Mouse (Mus musculus): Measurements from ENCODE around the gene Arhgap10. TPM values are rescaled to one million over a fixed set of nuclear protein-coding genes. Genes with fewer than 3 reads are reported as not detected.
A peak's percentile ranks its signal among the peaks of the same experiment; 100 is the strongest.

Arhgap10 gene
- polyA plus RNA-seq, 1 experiment = 17.6 TPM

GRCm38 (mm10) chr8:77437807-77438493 lies 79.8 kb downstream of the Arhgap10 start:
- Histone ChIP-seq H3ac (ENCODE audit: control insufficient read depth, insufficient read length, low read depth) (no peak overlapping the region), H3K4me3 (ENCODE audit: insufficient read depth, poor library complexity, severe bottlenecking) (no peak overlapping the region), H3K79me2 (ENCODE audit: control insufficient read depth, insufficient read depth) (peaks cover 89% of the 10 kb centered on the region), H3K79me3 (ENCODE audit: low read depth) (peaks cover 62% of the 10 kb centered on the region), H3K36me3 (ENCODE audit: control insufficient read depth, insufficient read depth) (peaks cover 10% of the 10 kb centered on the region), H3K27me3 (ENCODE audit: control insufficient read depth, insufficient read depth, insufficient read length) (no peaks in the 10 kb centered on the region)
- TF ChIP-seq CTCF (IDR thresholded peaks at IDR 0.05; ENCODE audit: control insufficient read depth, insufficient read depth, insufficient read length) (no peak), USF1 (IDR thresholded peaks at IDR 0.05; ENCODE audit: low read depth) (no peak), CEBPB (IDR thresholded peaks at IDR 0.05; ENCODE audit: low read depth) (no peak), MAX (IDR thresholded peaks at IDR 0.05) (no peak), MYOG (IDR thresholded peaks at IDR 0.05; ENCODE audit: control insufficient read depth, extremely low read depth, insufficient read length) (no peak), FOSL1 (IDR thresholded peaks at IDR 0.05; ENCODE audit: insufficient read depth, low read length, poor library complexity, severe bottlenecking) (no peak), MYOD1 (IDR thresholded peaks at IDR 0.05; ENCODE audit: control insufficient read depth, insufficient read length, low read depth) (no peak)

GRCm38 (mm10) chr8:77436013-77436990 lies 81.5 kb downstream of the Arhgap10 start:
- Histone ChIP-seq H3K27me3 (ENCODE audit: control insufficient read depth, insufficient read depth, insufficient read length) (no peaks in the 10 kb centered on the region), H3K4me3 (ENCODE audit: insufficient read depth, poor library complexity, severe bottlenecking) (no peak overlapping the region), H3K36me3 (ENCODE audit: control insufficient read depth, insufficient read depth) (peaks cover 8% of the 10 kb centered on the region), H3ac (ENCODE audit: control insufficient read depth, insufficient read length, low read depth) (no peak overlapping the region), H3K79me2 (ENCODE audit: control insufficient read depth, insufficient read depth) (peaks cover 92% of the 10 kb centered on the region), H3K79me3 (ENCODE audit: low read depth) (peaks cover 56% of the 10 kb centered on the region)
- TF ChIP-seq MAX (IDR thresholded peaks at IDR 0.05) (no peak), MYOG (IDR thresholded peaks at IDR 0.05; ENCODE audit: control insufficient read depth, extremely low read depth, insufficient read length) (no peak), FOSL1 (IDR thresholded peaks at IDR 0.05; ENCODE audit: insufficient read depth, low read length, poor library complexity, severe bottlenecking) (no peak), CTCF (IDR thresholded peaks at IDR 0.05; ENCODE audit: control insufficient read depth, insufficient read depth, insufficient read length) (no peak)

- Histone ChIP-seq H3K79me2 (ENCODE audit: control insufficient read depth, insufficient read depth) (peaks cover 85% of the 10 kb centered on the region), H3K79me3 (ENCODE audit: low read depth) (peaks cover 45% of the 10 kb centered on the region), H3K27me3 (ENCODE audit: control insufficient read depth, insufficient read depth, insufficient read length) (no peaks in the 10 kb centered on the region), H3K4me3 (ENCODE audit: insufficient read depth, poor library complexity, severe bottlenecking) (no peak overlapping the region), H3ac (ENCODE audit: control insufficient read depth, insufficient read length, low read depth) (no peak overlapping the region), H3K36me3 (ENCODE audit: control insufficient read depth, insufficient read depth) (peaks cover 28% of the 10 kb centered on the region)
- no peak for TF ChIP-seq USF1 (IDR thresholded peaks at IDR 0.05; ENCODE audit: low read depth)
- peak; percentile 32 for TF ChIP-seq MYOD1 (IDR thresholded peaks at IDR 0.05; ENCODE audit: control insufficient read depth, insufficient read length, low read depth)
- TF ChIP-seq CEBPB (IDR thresholded peaks at IDR 0.05; ENCODE audit: low read depth) = no peak
- TF ChIP-seq FOSL1 (IDR thresholded peaks at IDR 0.05; ENCODE audit: insufficient read depth, low read length, poor library complexity, severe bottlenecking) = peak; percentile 37
- TF ChIP-seq MAX (IDR thresholded peaks at IDR 0.05) = peak; percentile 40
- TF ChIP-seq MYOG (IDR thresholded peaks at IDR 0.05; ENCODE audit: control insufficient read depth, extremely low read depth, insufficient read length) = no peak
- TF ChIP-seq CTCF (IDR thresholded peaks at IDR 0.05; ENCODE audit: control insufficient read depth, insufficient read depth, insufficient read length) = no peak
Observed at GRCm38 (mm10) chr8:77433221-77433620, 84.5 kb downstream of the Arhgap10 start.

- TF ChIP-seq USF1 (IDR thresholded peaks at IDR 0.05; ENCODE audit: low read depth) (no peak), MYOD1 (IDR thresholded peaks at IDR 0.05; ENCODE audit: control insufficient read depth, insufficient read length, low read depth) (no peak), MAX (IDR thresholded peaks at IDR 0.05) (no peak), CTCF (IDR thresholded peaks at IDR 0.05; ENCODE audit: control insufficient read depth, insufficient read depth, insufficient read length) (no peak), CEBPB (IDR thresholded peaks at IDR 0.05; ENCODE audit: low read depth) (no peak), FOSL1 (IDR thresholded peaks at IDR 0.05; ENCODE audit: insufficient read depth, low read length, poor library complexity, severe bottlenecking) (no peak), MYOG (IDR thresholded peaks at IDR 0.05; ENCODE audit: control insufficient read depth, extremely low read depth, insufficient read length) (no peak)
- Histone ChIP-seq H3K79me3 (ENCODE audit: low read depth) (peaks cover 43% of the 10 kb centered on the region), H3K36me3 (ENCODE audit: control insufficient read depth, insufficient read depth) (peaks cover 29% of the 10 kb centered on the region), H3K27me3 (ENCODE audit: control insufficient read depth, insufficient read depth, insufficient read length) (no peaks in the 10 kb centered on the region), H3ac (ENCODE audit: control insufficient read depth, insufficient read length, low read depth) (no peak overlapping the region), H3K4me3 (ENCODE audit: insufficient read depth, poor library complexity, severe bottlenecking) (no peak overlapping the region), H3K79me2 (ENCODE audit: control insufficient read depth, insufficient read depth) (peaks cover 83% of the 10 kb centered on the region)
Observed at GRCm38 (mm10) chr8:77432726-77433125, 85.0 kb downstream of the Arhgap10 start.

- Histone ChIP-seq H3K36me3 (ENCODE audit: control insufficient read depth, insufficient read depth) (peaks cover 55% of the 10 kb centered on the region), H3K4me3 (ENCODE audit: insufficient read depth, poor library complexity, severe bottlenecking) (no peak overlapping the region), H3K79me2 (ENCODE audit: control insufficient read depth, insufficient read depth) (peaks cover 52% of the 10 kb centered on the region), H3K79me3 (ENCODE audit: low read depth) (peaks cover 16% of the 10 kb centered on the region), H3ac (ENCODE audit: control insufficient read depth, insufficient read length, low read depth) (no peak overlapping the region), H3K27me3 (ENCODE audit: control insufficient read depth, insufficient read depth, insufficient read length) (no peaks in the 10 kb centered on the region)
- no peak for TF ChIP-seq CTCF (IDR thresholded peaks at IDR 0.05; ENCODE audit: control insufficient read depth, insufficient read depth, insufficient read length)
- TF ChIP-seq CEBPB (IDR thresholded peaks at IDR 0.05; ENCODE audit: low read depth) = no peak
- no peak for TF ChIP-seq MYOG (IDR thresholded peaks at IDR 0.05; ENCODE audit: control insufficient read depth, extremely low read depth, insufficient read length)
- no peak for TF ChIP-seq USF1 (IDR thresholded peaks at IDR 0.05; ENCODE audit: low read depth)
- TF ChIP-seq MYOD1 (IDR thresholded peaks at IDR 0.05; ENCODE audit: control insufficient read depth, insufficient read length, low read depth) = no peak
- no peak for TF ChIP-seq MAX (IDR thresholded peaks at IDR 0.05)
- TF ChIP-seq FOSL1 (IDR thresholded peaks at IDR 0.05; ENCODE audit: insufficient read depth, low read length, poor library complexity, severe bottlenecking) = no peak
Observed at GRCm38 (mm10) chr8:77428420-77428819, 89.3 kb downstream of the Arhgap10 start.
